Mouse (Mus musculus): ENCODE measurements at regions not wholly inside any gene's neighbourhood (a gene's known extent, or its start where the extent isn't known, plus 50 kb on each side); places are given as distances from the start of the nearest gene placed in this dataset.
A peak's percentile ranks its signal among the peaks of the same experiment; 100 is the strongest.

- DNase-seq (ENCODE audit: low read depth, low spot score): no peak
Measured at GRCm38 (mm10) chr9:5118584-5118983, 179.7 kb upstream of the Casp1 start.

- DNase-seq (ENCODE audit: low read depth, low spot score): no peak
Measured at GRCm38 (mm10) chr9:5121144-5121821, 177.0 kb upstream of the Casp1 start.

DNA sequence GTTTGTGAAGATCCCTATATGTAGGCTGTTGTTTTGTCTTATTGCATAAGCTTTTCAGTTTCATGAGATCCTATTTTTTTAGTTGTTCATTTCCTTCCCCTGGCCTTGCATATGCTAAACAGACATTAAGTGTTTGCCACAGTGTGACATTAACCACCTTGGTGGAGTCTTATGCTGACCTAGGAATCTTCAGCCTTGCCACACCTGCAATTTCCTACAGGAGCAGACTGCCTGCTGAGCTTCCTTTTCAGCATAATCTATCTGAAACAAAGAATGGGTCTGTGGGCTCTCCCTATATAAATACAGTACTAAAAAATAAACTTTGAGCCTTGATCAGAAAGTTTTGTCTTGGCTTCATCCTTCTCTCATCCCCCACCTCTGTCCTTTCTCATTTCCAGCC, 171.5 kb upstream of the Casp1 start:
- DNase-seq (ENCODE audit: low read depth, low spot score): no peak

DNA sequence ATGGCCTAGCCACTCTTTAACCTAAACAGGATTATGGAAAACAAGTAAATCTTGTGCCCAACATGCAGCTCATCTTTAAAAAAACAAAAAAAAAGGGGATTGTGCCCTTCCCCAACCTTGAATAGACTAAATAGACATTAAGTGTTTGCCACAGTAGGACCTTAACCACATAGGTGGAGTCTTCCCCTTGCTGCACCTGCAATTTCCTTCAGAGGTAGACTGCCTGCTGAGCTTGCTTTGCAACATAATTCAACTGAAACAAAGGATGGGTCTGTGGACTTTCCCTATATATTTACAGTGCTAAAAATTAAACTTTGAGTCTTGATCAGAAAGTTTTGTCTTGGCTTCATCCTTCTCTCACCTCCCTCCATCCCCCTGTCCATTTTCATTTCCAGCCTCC, 165.9 kb upstream of the Casp1 start:
- no peak for DNase-seq (ENCODE audit: low read depth, low spot score)

DNA sequence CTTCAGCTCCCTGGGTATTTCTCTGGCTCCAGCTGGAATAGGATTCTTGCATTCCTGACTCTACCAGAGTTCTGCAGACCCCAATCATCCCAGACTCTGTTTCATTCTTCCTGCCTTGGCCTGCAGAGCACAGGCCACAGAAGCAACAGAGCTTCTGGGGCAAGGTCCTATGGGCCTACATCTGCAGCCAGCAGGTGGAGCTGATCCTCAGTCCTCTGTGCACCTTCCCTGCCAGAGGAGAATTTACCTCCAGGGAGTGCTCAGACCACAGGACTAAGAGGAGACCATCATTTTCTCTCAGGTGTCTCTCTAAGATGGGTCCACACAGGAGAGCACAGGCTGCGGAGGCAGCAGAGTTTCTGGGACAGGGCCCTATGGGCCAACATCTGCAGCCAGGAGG, 151.7 kb upstream of the Casp1 start:
- DNase-seq (ENCODE audit: low read depth, low spot score): peak; percentile 14

Data from A20 (cell line).